Mouse (Mus musculus) A20 (cell line): Measurements from ENCODE around the gene Klf16.
"Not testable (repeated sequence)": the region's sequence is repeated elsewhere in the genome, so short reads cannot be mapped to it uniquely, and the experiment has no call there.

Source experiments
- DNase-seq: peaks from one replicate; pipeline ENCODE4 v3.0.0-alpha.2; 2011; ENCODE audit warnings: low read depth, low spot score

The Klf16 gene

DNA sequence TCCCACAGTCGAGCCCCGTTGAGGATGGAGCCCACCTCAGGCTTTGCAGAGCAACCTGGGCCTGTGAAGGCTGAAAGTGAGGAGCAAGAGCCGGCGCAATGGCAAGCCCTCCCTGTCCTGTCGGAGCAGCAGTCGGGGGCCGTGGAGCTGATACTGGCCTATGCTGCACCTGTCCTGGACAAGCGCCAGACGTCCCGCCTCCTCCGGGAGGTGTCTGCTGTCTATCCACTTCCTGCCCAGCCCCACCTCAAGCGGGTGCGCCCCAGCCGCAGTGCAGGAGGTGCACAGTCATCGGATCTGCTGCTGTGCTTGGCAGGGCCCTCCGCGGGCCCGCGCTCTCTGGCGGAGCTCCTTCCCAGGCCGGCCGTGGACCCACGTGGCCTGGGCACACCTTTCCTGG, 29.2 kb upstream of the Klf16 start:
- DNase-seq, result no peak

DNA sequence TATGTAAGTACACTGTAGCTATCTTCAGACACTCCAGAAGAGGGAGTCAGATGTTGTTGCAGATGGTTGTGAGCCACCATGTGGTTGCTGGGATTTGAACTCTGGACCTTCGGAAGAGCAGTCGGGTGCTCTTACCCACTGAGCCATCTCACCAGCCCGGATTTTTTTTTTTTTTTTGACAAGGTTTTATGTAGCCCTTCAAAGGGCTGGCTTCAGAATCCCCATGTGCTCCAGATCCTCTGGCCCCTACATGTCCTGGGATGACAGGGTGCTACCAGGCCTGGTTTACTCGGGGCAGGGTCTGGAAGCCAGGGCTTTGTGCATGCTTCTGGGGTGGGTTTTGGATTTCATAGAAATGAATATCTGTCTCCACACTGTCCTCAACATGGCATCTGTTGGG, 28.6 kb upstream of the Klf16 start, which contains the start of gene Gm49322:
Gm49322 (plus strand) TSS at position 301 of the 400 bp plus-strand sequence.
- not testable (repeated sequence) for DNase-seq

DNA sequence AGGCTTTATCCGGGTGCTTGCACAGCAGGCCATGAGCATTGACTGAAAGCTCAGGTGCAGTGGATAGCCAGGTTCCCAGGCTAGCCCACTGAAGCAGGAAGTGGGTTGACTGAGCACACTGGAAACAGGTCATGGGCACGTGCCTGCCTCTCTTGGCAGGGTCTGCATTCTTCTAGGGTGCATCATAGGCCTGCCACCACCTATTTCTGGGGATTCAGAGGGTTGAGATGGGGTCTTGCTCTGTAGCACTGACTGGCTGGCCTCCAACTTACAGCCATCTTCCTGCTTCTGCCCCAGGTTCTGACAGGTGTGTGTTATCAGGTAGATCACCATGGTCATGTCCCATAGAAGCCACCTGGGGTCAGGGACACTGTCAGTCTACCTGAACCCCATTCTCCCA, 27.9 kb upstream of the Klf16 start:
- DNase-seq, result no peak

- no peak for DNase-seq
Measured at GRCm38 (mm10) chr10:80604001-80604509, 26.9 kb upstream of the Klf16 start.

DNA sequence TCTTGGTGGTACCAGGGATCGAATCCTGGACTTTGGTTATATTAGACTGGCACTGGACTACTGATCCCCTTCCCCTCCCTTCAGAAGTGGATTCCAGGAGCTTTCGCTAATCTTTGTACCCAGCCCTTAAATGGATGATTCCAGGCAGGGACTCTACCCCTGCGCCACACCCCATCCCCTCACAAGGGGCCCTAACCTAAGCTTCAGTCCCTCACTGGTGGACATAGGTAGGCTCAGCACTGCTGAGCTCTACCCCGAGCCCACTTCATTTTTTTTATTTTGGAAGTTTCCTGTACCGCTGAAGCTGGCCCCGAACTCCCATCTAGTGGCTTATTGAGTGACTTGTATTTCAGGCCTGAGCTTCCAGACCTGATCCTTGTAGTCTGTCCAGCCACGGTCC, 26.2 kb upstream of the Klf16 start:
- no peak for DNase-seq

GRCm38 (mm10) chr10:80602698-80603325, 25.7 kb upstream of the Klf16 start, which contains the start of the genes Scamp4 and Adat3:
Gene Scamp4, plus strand, starts transcription at chr10:80602872.
Gene Adat3, plus strand, starts transcription at chr10:80602880.
- DNase-seq, result peak; percentile 98

DNA sequence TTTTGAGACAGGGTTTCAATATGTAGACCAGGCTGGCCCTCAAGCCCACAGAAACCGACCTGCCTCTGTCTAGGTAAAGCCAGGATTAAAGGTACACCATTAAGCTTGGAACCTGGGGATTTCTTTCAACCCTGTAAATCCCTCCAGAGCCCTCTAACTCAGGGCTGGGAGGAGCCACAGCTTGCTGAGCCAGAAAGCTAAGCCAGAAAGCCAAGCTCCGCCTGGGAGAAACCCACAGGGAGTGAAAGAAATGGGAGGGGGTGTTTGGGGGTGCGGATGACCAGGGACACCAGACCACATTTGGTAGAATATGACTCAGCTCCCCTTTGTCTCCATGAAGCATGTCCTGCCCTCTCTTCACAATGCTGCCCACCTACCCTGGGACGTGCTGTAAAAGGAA, 19.2 kb upstream of the Klf16 start:
- no peak for DNase-seq

GRCm38 (mm10) chr10:80589879-80590854, 13.0 kb upstream of the Klf16 start, which contains the start of gene Abhd17a:
Gene Abhd17a, minus strand, starts transcription at chr10:80590341.
- DNase-seq, result peak; percentile 100

GRCm38 (mm10) chr10:80589127-80589878, 12.2 kb upstream of the Klf16 start:
- peak; percentile 61 for DNase-seq

DNA sequence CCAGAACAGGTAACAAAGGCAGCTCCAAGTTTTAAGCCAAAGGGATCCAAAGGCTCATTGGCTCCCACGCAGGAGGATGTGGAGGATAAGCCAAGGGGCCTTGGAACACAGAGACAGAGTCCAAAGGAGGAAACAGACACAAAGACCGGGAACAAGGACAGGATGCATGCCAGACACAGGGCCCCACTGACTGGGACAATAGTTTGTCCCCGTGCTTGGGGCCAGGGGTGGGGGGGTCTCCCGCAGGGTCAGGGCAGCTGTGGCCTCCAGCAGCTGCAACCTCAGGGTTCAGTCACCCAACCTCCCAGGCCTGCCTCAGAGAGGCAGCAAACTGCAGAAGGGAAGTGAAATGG, 10.2 kb upstream of the Klf16 start:
- DNase-seq, result peak; percentile 67

DNA sequence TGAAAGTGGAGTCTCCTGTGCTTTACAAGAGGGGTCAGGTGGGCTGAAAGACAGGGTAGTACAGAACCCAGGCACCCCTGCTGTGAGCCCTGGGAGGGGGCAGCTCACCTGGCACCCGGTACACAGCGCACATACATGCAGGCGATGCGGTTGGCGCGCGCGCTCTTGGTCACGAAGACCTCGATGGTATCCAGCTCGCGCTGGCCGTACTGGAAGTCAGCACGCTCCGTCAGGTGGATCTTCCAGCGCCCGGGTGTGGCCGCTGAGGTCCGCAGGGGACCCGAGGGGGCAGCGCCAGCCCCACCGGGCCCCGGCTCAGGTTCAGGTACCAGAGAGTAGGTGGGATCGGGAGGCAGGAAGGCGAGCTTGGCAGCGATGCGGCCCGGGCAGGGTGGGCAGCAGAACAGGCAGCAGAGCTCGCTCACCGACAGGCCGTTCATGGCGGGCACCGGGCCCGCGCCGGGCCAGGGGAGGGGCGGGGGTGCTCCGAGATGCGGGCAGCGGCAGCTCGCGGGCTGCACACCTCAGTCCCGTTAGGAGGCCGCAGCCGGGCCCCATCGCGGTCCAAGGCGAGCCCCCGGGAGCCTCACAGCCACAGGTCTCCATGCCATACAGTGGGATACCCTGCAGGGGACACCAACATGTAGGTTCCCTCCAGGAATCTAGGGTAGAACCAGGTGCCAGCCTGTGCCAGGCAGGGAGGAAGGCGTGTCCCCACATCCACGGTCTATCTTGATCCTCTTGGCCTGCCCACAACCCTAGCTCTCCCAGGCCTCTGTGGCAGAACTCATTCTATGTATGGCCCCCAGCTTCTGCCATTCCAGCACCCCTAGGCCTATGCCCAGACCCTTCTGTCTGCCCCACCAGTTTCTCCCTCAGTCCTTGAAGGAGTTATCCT, 9.5 kb upstream of the Klf16 start:
- no peak for DNase-seq

DNA sequence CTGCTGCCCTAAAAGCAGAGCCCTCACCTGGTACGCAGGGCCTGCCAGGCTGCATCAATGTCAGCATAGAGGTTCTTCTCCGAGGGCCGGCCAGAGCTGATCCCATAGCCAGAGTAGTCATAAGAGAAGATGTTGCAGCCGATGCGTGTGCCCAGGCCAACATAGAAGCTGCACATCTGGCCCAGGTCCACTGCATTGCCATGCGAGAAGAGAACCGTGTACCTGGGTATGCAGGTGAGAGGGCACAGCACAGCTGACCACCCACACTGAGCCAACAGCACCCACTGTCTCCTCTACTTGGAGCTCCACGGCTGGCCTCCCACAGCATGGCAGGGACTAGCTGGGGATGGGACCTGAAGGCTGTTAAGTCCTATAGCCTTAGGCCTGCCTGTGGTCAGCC, 8.5 kb upstream of the Klf16 start:
- DNase-seq, result no peak

GRCm38 (mm10) chr10:80584642-80585552, 7.8 kb upstream of the Klf16 start:
- peak; percentile 47 for DNase-seq

- no peak for DNase-seq
Measured at GRCm38 (mm10) chr10:80584045-80584488, 6.9 kb upstream of the Klf16 start.

DNA sequence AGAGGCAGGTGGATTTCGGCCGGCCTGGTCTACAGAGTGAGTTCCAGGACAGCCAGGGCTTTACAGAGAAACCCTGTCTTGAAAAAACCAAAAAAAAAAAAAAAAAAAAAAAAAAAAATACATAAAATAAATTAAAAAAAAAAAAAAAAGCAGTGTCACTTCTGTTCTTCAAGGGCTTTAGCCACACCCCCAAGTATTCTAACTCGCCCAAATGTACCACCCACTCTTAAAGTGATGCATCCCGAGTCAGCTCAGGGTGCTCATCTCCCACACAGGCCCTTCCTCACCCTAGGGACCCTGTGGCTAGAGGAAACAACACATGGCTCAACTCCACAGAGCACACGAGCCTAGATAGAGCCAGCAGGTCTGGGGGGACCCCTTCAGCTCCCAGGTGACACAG, 5.9 kb upstream of the Klf16 start:
- DNase-seq, result no peak

DNA sequence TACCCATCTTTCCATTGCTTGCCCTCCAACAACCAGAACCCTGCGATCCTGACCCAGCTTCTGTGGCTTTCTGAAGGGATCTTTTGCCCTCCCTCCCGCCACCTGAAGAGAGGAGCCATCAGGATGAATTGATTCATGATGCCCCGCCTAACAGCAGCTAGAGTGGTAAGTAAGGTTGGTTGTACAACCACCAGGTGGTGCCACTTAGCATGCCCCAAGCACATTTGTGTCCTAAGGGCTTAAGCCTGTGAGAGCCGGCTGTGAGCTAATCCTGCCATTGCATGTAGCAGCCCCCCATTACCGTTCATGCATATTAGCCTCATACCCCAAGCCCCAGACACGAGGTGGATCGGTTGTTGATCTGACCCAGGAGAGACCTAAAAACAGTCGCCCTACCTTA, 1.8 kb upstream of the Klf16 start:
- peak; percentile 94 for DNase-seq

DNA sequence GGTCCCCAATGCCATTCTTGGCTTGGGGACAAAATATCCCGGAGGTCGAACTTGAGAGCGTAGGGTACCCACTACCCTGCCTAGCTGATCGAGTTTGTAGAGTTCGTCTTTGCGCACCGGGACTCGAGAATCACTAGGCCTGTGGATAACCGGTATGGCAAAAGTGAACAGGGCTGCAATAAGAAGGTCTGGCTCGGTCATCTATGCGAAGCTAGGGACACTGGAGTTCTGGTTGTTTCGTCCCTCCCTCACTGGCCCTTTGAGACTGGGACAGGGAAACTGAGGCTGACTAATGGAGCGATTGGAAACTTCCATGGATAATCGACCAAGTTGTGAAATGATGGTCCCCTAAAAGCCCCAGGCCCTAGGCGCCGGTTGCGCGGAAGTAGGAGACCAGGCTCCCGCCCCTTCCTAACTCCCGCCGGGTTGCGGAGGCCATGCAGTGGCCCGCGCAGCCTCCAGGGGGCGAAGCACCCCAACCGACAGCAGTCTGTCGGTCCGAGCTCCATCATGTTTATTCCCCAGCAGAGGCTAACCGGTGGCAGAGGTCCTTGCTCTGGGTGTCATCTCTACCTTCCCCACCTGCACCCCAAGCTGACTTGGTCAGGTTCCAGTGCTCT, 1.1 kb upstream of the Klf16 start:
- peak; percentile 96 for DNase-seq

- peak; percentile 83 for DNase-seq
Measured at GRCm38 (mm10) chr10:80576351-80577194, 548 bp downstream of the Klf16 start.
